Mouse (Mus musculus) liver, adult 2 months (tissue): ENCODE data around the gene Ift140.

Source experiments
- CTCF ChIP-seq: fragments of 200-500 bp; IDR thresholded peaks from 2 replicates; pipeline ENCODE4 v1.5.1; 2011; ENCODE audit warnings: low read depth, low read length, control low read depth
- POLR2A ChIP-seq: fragments of 200-500 bp; IDR thresholded peaks from 2 replicates; pipeline ENCODE4 v1.6.1; 2011; ENCODE audit warnings: low read length, control low read depth; ENCODE audit not compliant: insufficient read depth; ENCODE audit errors: extremely low read depth

- TF ChIP-seq POLR2A (no peak), CTCF (no peak)
Observed at GRCm38 (mm10) chr17:24994721-24995120, 21.2 kb upstream of the Ift140 start.
